Mouse (Mus musculus): ENCODE measurements around the gene 9530003J23Rik.

- TF ChIP-seq USF1 (IDR thresholded peaks at IDR 0.05; ENCODE audit: low read depth) (no peak), MYOG (IDR thresholded peaks at IDR 0.05; ENCODE audit: control insufficient read depth in 1 of 3, insufficient read depth in 1 of 3, insufficient read length in 2 of 3, low read depth in 2 of 3) (no peak), MAX (IDR thresholded peaks at IDR 0.05; ENCODE audit: low read depth) (no peak), POLR2A (IDR thresholded peaks at IDR 0.05; ENCODE audit: insufficient read length, low read depth) (no peak), TCF12 (IDR thresholded peaks at IDR 0.05; ENCODE audit: insufficient read depth, poor library complexity, severe bottlenecking) (no peak)
Observed at GRCm38 (mm10) chr10:117223758-117224101, 14.8 kb downstream of the 9530003J23Rik start.

All from myocyte (in vitro differentiated cells).